Mouse (Mus musculus) small intestine, adult 2 months (tissue): ENCODE measurements around the gene Mycbpap. TPM values are rescaled to one million over a fixed set of nuclear protein-coding genes. Genes with fewer than 3 reads are reported as not detected.
A peak's percentile ranks its signal among the peaks of the same experiment; 100 is the strongest.

Source experiments
- H3K27ac ChIP-seq: fragments of 200-500 bp; 2 replicates; pipeline ENCODE4 v1.5.1; 2012; ENCODE audit warnings: low read depth, low read length, control low read depth, inconsistent platforms; ENCODE audit not compliant: insufficient read depth
- H3K27me3 ChIP-seq: fragments of 200-500 bp; 2 replicates; pipeline ENCODE4 v1.6.1; 2012; ENCODE audit warnings: mild to moderate bottlenecking, moderate library complexity, low read length, inconsistent platforms; ENCODE audit not compliant: control insufficient read depth, insufficient read depth
- H3K36me3 ChIP-seq: fragments of 200-500 bp; 2 replicates; pipeline ENCODE4 v1.6.1; 2012; ENCODE audit warnings: mild to moderate bottlenecking, low read length, control low read depth, inconsistent platforms; ENCODE audit not compliant: control insufficient read depth, insufficient read depth
- H3K4me1 ChIP-seq: fragments of 200-500 bp; 2 replicates; pipeline ENCODE4 v1.6.1; 2012; ENCODE audit warnings: low read length, inconsistent platforms, mixed read lengths; ENCODE audit not compliant: control insufficient read depth, insufficient read depth, insufficient read length
- H3K4me3 ChIP-seq: fragments of 200-500 bp; 2 replicates; pipeline ENCODE4 v1.5.1; 2012; ENCODE audit warnings: low read depth, mild to moderate bottlenecking, control low read depth, inconsistent platforms, low read length, moderate library complexity
- CTCF ChIP-seq: fragments of 200-500 bp; IDR thresholded peaks from 2 replicates; pipeline ENCODE4 v1.5.1; 2012; ENCODE audit warnings: low read depth, mild to moderate bottlenecking, control low read depth, inconsistent platforms, low read length, moderate library complexity, mixed read lengths; ENCODE audit not compliant: insufficient replicate concordance, insufficient read length; ENCODE audit errors: extremely low read depth
- POLR2A ChIP-seq: fragments of 200-500 bp; IDR thresholded peaks from 2 replicates; pipeline ENCODE4 v1.6.1; 2012; ENCODE audit warnings: low read depth, mild to moderate bottlenecking, control low read depth, inconsistent platforms, low read length, moderate library complexity
- WGBS: fragments of 180-500 bp; shearing (Covaris S2); methylation state at CpG from one replicate; pipeline ENCODE4 v1.1.7; 2018; 5-methylcytosine and 5-hydroxymethylcytosine counted together
- polyA plus RNA-seq: library from polyadenylated mRNA; depleted of rRNA; stranded (reverse); fragments of >200 nt; gene quantifications from 2 replicates; pipeline ENCODE4 v1.2.3, GENCODE M21; 2012

The Mycbpap gene
- polyA plus RNA-seq, 1 experiment, result 1.1 TPM

DNA sequence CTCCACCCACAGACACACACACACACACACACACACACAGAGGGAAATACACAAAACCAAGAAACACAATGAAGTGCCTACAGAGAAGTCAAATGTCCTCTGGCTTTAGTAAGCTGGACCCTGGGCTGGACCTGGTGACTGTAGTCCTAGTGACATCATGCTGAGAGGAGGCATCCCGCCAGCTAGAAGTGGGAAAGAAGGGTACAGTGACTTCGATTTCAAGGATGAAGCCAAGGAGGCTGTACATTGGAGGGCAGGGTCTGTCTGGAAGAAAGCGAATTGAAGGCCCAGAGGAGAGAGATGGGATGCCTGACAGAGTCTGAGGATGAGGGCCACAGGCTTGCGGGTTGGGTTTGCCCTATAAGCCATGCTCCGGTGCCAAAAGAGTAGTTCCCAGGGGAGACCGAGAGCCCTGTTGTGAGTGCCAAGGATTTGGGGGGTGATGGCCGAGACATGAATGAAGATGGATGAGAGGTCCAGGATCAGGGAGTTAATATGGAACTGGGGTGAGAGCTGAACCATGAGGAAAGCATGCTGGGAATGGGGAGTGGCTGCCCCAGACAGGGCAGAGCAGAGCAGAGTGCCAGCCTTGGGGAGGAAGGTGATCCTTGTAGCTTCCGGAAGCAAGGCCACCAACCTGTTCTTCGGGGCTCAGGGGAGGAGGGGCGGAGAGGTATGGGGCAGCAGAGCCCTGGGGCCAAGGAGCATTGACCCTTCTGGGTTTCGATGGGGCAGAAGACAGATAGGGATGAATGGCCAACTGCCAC lies 32.6 kb downstream of the Mycbpap start:
- H3K27me3 ChIP-seq, result no peaks in the 10 kb centered on the region; the same call in 1 of the 2 replicates
- peaks cover 2% of the 10 kb centered on the region; the same call in 1 of the 2 replicates for H3K4me1 ChIP-seq
- WGBS, result 74% methylated on average over 11 of the region's 11 CpGs
- no peaks in the 10 kb centered on the region for H3K36me3 ChIP-seq
- no peak for TF ChIP-seq CTCF
- H3K4me3 ChIP-seq, result no peak overlapping the region
- no peak overlapping the region for H3K27ac ChIP-seq

DNA sequence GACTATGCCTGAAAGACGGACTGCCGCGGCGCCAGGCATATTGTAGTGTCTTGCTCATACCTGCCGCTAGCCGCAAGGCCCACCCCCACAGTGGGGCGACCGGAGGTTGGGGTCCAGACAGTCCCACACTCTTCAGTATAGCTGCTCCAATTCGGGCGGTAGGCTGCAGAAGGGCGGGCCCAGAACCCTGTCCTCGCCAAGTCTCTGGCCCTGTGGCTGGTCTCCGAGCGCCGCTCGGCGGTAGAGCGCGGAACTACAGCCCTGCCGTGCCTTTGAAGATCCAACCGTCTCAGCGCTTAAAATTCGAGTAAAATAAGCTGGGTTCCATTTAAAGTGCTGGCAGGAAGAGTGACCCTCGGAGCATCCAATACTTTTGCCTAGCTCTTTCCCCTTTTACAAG lies 35.5 kb downstream of the Mycbpap start, which contains the start of gene Spata20:
Gene Spata20, minus strand, starts transcription at position 179 of the 400 bp plus-strand sequence.
- Histone ChIP-seq H3K27ac (no peak within 1 kb of the TSS), H3K36me3 (no peaks in the 10 kb centered on the region), H3K4me1 (peaks cover 2% of the 10 kb centered on the region; the same call in 1 of the 2 replicates), H3K4me3 (no peak within 1 kb of the TSS), H3K27me3 (no peaks in the 10 kb centered on the region; the same call in 1 of the 2 replicates)
- WGBS, result 4% methylated on average over 24 of the region's 24 CpGs
- TF ChIP-seq CTCF, result peak; percentile 93
- TF ChIP-seq POLR2A, result no peak

DNA sequence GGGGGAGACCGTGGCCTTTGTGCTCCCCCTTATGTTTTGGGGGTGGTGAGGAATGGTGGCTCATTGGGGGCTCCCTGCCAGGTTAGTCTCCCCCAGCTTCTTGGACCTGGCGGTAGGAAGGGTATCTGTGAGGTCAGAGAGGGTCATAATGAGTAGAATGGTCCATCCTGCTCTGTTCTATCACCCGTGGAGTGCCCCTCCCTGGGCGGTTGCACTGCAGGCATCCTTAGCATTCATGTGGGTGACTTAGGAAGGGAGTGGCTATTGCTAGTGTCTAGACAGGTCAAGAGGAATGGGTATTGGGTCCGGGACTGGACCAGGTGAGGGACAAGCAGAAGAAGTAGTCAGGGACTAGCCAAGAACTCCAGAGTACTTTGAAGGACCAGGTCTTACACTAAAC lies 36.3 kb downstream of the Mycbpap start:
- WGBS, result 69% methylated on average over 5 of the region's 5 CpGs
- Histone ChIP-seq H3K27ac (no peak overlapping the region), H3K36me3 (no peaks in the 10 kb centered on the region), H3K4me3 (no peak overlapping the region), H3K4me1 (peaks cover 2% of the 10 kb centered on the region; the same call in 1 of the 2 replicates), H3K27me3 (no peaks in the 10 kb centered on the region; the same call in 1 of the 2 replicates)
- TF ChIP-seq CTCF, result no peak
- no peak for TF ChIP-seq POLR2A

DNA sequence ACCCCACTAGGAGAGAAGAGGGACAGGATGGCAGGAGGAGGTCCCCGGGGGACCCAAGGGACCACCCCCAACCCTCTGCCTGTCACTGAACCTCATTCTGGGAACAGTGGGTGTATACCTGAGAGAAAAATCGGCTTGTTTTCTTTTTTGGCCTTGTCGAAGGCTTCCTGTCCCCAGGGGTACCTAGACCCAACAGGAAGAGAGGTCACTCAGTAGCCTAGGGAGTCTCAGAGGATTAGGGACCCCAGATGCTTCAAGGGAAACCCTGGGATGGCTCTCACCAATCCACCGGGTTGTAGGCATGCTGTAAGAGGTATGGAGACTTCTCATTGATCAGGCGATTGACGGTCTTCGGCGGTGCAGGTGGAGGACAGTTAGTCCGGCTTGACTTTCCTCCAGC lies 36.9 kb downstream of the Mycbpap start:
- no peaks in the 10 kb centered on the region; the same call in 1 of the 2 replicates for H3K27me3 ChIP-seq
- H3K4me3 ChIP-seq, result no peak overlapping the region
- WGBS, result 90% methylated on average over 9 of the region's 9 CpGs
- H3K4me1 ChIP-seq, result peaks cover 2% of the 10 kb centered on the region; the same call in 1 of the 2 replicates
- no peaks in the 10 kb centered on the region for H3K36me3 ChIP-seq
- TF ChIP-seq CTCF (no peak), POLR2A (no peak)
- H3K27ac ChIP-seq, result no peak overlapping the region

DNA sequence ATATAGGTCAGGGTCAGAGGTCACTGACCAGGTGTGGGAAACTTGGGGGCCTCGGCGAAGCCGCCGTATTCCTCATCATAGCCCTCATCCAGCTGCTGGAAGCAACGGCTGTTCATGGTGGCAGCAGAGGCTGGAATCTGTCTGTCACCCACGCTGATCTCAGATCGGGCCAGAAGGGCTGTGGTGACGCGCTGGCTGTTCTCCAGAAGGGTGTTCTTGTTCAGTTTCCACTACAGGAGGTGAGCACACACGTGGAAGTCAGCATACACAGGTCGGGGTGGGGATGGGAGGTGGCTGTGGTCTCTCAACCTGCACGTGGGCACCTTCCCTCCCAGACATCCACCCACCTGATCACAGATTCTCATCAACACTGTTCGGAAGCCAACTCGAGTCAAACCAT lies 37.6 kb downstream of the Mycbpap start:
- H3K4me3 ChIP-seq, result no peak overlapping the region
- TF ChIP-seq POLR2A (no peak), CTCF (no peak)
- no peaks in the 10 kb centered on the region for H3K36me3 ChIP-seq
- H3K4me1 ChIP-seq, result peaks cover 2% of the 10 kb centered on the region; the same call in 1 of the 2 replicates
- 77% methylated on average over 14 of the region's 14 CpGs for WGBS
- no peak overlapping the region for H3K27ac ChIP-seq
- no peaks in the 10 kb centered on the region; the same call in 1 of the 2 replicates for H3K27me3 ChIP-seq

DNA sequence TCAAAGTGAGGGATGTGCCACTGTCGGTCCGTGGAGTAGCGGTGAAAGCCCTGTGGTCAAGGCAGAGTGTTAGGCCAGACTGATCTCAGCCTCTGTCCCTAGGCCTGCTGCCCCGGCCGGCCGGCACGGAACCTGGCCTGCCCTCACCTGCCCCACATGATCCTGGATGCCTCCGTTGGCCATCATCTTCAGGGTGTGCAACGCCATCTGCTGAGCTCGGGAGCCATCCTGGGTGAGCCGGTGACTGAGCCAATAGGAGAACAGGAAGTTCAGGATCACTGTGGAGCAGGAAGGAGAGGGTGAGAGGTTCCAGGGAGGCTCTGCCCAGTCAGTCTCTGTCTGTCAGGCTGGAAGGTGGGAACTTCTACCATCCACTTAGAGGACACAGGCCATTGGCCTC lies 38.1 kb downstream of the Mycbpap start:
- Histone ChIP-seq H3K27me3 (no peaks in the 10 kb centered on the region; the same call in 1 of the 2 replicates), H3K4me3 (no peak overlapping the region), H3K27ac (no peak overlapping the region), H3K36me3 (no peaks in the 10 kb centered on the region), H3K4me1 (peaks cover 2% of the 10 kb centered on the region; the same call in 1 of the 2 replicates)
- TF ChIP-seq POLR2A (no peak), CTCF (no peak)
- 73% methylated on average over 11 of the region's 11 CpGs for whole genome bisulfite sequencing

DNA sequence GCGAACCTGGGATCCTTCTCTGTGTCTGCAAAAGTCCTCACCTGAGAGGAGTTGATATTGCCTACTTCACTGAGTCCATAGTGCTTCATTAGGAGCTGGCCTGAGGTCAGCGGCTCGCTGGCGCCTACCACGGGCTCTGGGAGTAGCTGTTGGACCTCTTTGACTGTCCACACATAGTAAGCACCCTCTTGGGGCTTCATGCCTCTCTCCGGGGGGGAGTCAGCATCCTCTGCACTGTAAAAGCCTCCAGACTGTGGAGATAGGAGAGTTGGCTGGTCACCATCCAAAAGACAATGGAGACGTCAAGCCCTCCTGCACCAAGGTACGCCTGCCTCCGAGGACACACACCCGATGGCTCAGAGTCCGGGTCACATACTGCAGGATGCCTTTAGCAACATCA lies 38.8 kb downstream of the Mycbpap start:
- H3K4me3 ChIP-seq, result no peak overlapping the region
- TF ChIP-seq CTCF (no peak), POLR2A (no peak)
- H3K27ac ChIP-seq, result no peak overlapping the region
- H3K4me1 ChIP-seq, result peaks cover 2% of the 10 kb centered on the region; the same call in 1 of the 2 replicates
- no peaks in the 10 kb centered on the region; the same call in 1 of the 2 replicates for H3K27me3 ChIP-seq
- no peaks in the 10 kb centered on the region for H3K36me3 ChIP-seq
- WGBS, result 88% methylated on average over 11 of the region's 11 CpGs
